Mouse (Mus musculus) forebrain, postnatal 0 days (tissue): Measurements from ENCODE around the gene Zic2. TPM values are rescaled to one million over a fixed set of nuclear protein-coding genes. Genes with fewer than 3 reads are reported as not detected.

ENCODE experiments used
- ATAC-seq: fragments of 200-750 bp; cut with Nextera tagmentation; 2 replicates; pipeline ENCODE4 v1.8.0; 2017; ENCODE audit warnings: mild to moderate bottlenecking, moderate library complexity
- DNase-seq: peaks from one replicate; pipeline ENCODE4 v3.0.0-alpha.2; 2015
- H3K27ac ChIP-seq: fragments of 300-500 bp; sonication (generic); 2 replicates; pipeline ENCODE4 v1.5.1; 2014; ENCODE audit warnings: low read depth, mild to moderate bottlenecking, antibody characterized with exemption, low read length, moderate library complexity, mixed read lengths
- H3K27me3 ChIP-seq: fragments of 300-500 bp; sonication (generic); 2 replicates; pipeline ENCODE4 v1.6.1; 2014; ENCODE audit warnings: mild to moderate bottlenecking, low read length, mixed read lengths; ENCODE audit not compliant: insufficient read depth
- H3K36me3 ChIP-seq: fragments of 300-500 bp; sonication (generic); 2 replicates; pipeline ENCODE4 v1.6.1; 2014; ENCODE audit warnings: mild to moderate bottlenecking, moderate library complexity; ENCODE audit not compliant: insufficient read depth
- H3K4me1 ChIP-seq: fragments of 300-500 bp; sonication (generic); 2 replicates; pipeline ENCODE4 v1.6.1; 2014; ENCODE audit warnings: antibody characterized with exemption; ENCODE audit not compliant: insufficient read depth
- H3K4me2 ChIP-seq: fragments of 300-500 bp; sonication (generic); 2 replicates; pipeline ENCODE4 v1.6.1; 2014; ENCODE audit warnings: low read depth, mild to moderate bottlenecking, moderate library complexity
- H3K4me3 ChIP-seq: fragments of 300-500 bp; sonication (generic); 2 replicates; pipeline ENCODE4 v1.5.1; 2014; ENCODE audit warnings: low read depth, low read length, mixed read lengths
- H3K9ac ChIP-seq: fragments of 300-500 bp; sonication (generic); 2 replicates; pipeline ENCODE4 v1.6.1; 2014; ENCODE audit warnings: mild to moderate bottlenecking
- H3K9me3 ChIP-seq: fragments of 300-500 bp; sonication (generic); 2 replicates; pipeline ENCODE4 v1.6.1; 2016; ENCODE audit warnings: low read length
- CTCF ChIP-seq: sonication (generic); IDR thresholded peaks from 2 replicates; pipeline ENCODE4 v1.5.1; 2016; ENCODE audit warnings: antibody characterized with exemption, control low read depth, low read depth
- WGBS: fragments of 180-500 bp; shearing (Covaris S2); extraction: QIAGEN DNeasy Blood & Tissue Kit; methylation state at CpG from one replicate; pipeline ENCODE4 v1.1.7; 2014; 5-methylcytosine and 5-hydroxymethylcytosine counted together
- polyA plus RNA-seq: library from polyadenylated mRNA; unstranded; fragments of >200 nt; fragmentation: Nextera tagmentation; extraction: Ambion mirVana; gene quantifications from 2 replicates; pipeline ENCODE4 v1.2.1, GENCODE M21; 2015
- total RNA-seq: library from RNA; depleted of rRNA; stranded (reverse); fragments of >200 nt; gene quantifications from 2 replicates; pipeline ENCODE4 v1.2.3, GENCODE M21; 2014; rRNA removed

Gene Zic2
- total and polyA plus RNA-seq, 2 experiments from 2014 or later, result 16.3 to 105 TPM

DNA sequence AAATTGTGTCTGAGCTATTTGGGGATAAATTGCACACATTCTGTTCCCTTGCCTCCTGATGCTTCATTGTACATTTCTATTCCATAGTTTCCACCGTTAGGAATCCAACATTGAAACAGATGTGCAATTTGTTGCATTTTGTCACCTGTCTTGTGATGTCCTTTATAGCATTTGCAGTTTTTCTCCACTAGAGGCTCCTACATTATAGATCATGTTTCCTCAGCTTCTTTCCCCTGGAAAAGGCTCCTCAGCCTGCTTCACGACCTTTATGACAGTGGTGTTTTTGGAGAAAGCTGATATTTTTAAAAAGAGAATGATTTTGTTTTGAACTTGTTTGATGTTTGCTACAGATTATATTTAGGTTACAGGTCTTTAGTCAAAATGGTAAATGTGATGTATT, 33.8 kb downstream of the Zic2 start:
- no peak overlapping the region for H3K9ac ChIP-seq
- no peaks in the 10 kb centered on the region for H3K27me3 ChIP-seq
- no peak overlapping the region for H3K4me3 ChIP-seq
- 13% methylated on average over 2 of the region's 2 CpGs for WGBS
- no peak overlapping the region for H3K27ac ChIP-seq
- H3K9me3 ChIP-seq, result no peaks in the 10 kb centered on the region
- DNase-seq, result peak; percentile 11
- H3K4me2 ChIP-seq, result no peak overlapping the region
- H3K4me1 ChIP-seq, result no peaks in the 10 kb centered on the region
- peak; percentile 45; the same call in 1 of the 2 replicates for ATAC-seq
- H3K36me3 ChIP-seq, result no peaks in the 10 kb centered on the region
- TF ChIP-seq CTCF, result peak; percentile 64

DNA sequence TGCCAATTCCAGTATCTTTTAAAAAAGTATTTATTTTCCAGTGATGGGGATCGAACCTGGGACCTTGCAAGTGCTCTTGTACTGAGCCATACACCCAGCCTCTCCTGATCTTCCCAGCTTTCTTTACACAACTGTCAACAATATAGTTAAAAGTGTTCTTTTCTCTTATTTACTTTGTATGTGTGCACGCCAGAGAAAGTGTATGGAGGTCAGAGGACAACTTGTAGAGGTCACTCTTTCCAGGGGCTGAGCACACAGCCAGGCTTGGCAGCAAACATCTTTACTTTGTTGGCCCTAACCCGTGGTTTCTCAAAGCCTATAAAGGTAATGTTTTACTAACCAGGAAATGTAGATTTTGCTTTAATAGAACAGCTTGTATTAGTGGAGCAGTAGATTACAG, 36.3 kb downstream of the Zic2 start:
- DNase-seq (no peak), ATAC-seq (no peak)
- H3K27ac ChIP-seq, result no peak overlapping the region
- no peak for TF ChIP-seq CTCF
- no peak overlapping the region for H3K4me2 ChIP-seq
- no peaks in the 10 kb centered on the region for H3K36me3 ChIP-seq
- H3K4me3 ChIP-seq, result no peak overlapping the region
- H3K9ac ChIP-seq, result no peak overlapping the region
- H3K27me3 ChIP-seq, result no peaks in the 10 kb centered on the region
- H3K4me1 ChIP-seq, result no peaks in the 10 kb centered on the region
- no peaks in the 10 kb centered on the region for H3K9me3 ChIP-seq
- 74% methylated on average over 3 of the region's 3 CpGs for WGBS

GRCm38 (mm10) chr14:122513511-122514036, 38.3 kb downstream of the Zic2 start:
- no peak for TF ChIP-seq CTCF
- no peaks in the 10 kb centered on the region for H3K27me3 ChIP-seq
- 73% methylated on average over 1 of the region's 1 CpGs for WGBS
- no peak overlapping the region for H3K27ac ChIP-seq
- no peaks in the 10 kb centered on the region for H3K36me3 ChIP-seq
- no peak overlapping the region for H3K9ac ChIP-seq
- DNase-seq, result no peak
- no peak overlapping the region for H3K4me2 ChIP-seq
- ATAC-seq, result no peak
- no peak overlapping the region for H3K4me3 ChIP-seq
- no peaks in the 10 kb centered on the region for H3K9me3 ChIP-seq
- H3K4me1 ChIP-seq, result no peaks in the 10 kb centered on the region

DNA sequence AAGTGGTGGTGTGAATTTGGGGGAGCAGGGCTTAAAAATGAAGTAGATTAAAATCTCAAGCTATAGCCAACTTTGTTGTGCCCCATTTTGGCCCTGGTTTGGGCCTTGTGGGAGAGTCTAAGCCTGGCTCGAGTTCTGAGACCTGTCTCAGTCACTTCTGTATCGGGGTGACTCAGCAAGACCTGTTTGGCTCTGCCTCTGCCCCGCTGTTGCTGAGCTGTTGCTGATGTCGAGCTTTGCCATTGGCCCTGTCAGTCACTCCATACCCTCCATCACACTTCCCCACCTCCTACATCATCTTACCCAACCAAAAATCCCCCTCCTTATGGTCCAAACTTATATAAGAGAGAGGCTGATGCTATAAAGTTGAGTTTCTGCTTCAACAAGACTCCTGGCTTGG, 53.2 kb downstream of the Zic2 start:
- no peak for TF ChIP-seq CTCF
- Histone ChIP-seq H3K9me3 (0 out of 2 replicates have a peak, but pooled peaks cover 4% of the 10 kb centered on the region), H3K4me1 (no peaks in the 10 kb centered on the region), H3K27me3 (no peaks in the 10 kb centered on the region), H3K4me2 (no peak overlapping the region), H3K27ac (no peak overlapping the region), H3K36me3 (no peaks in the 10 kb centered on the region), H3K4me3 (no peak overlapping the region), H3K9ac (no peak overlapping the region)
- ATAC-seq (no peak), DNase-seq (no peak)
- 88% methylated on average over 4 of the region's 4 CpGs for WGBS

Other genes with a start within 250 kb of the Zic2 start
- 0.33 and 0.38 TPM in 2 replicates for gene Gm5089, start 24.3 kb upstream of the Zic2 start, total RNA-seq
- gene Gm5089, start 24.3 kb upstream of the Zic2 start, polyA plus RNA-seq, result 0.12 TPM in 1 of 2 replicates, not detected in the other
- gene Zic5, start 9.8 kb upstream of the Zic2 start, total RNA-seq, result 13.9 and 22.8 TPM in 2 replicates
- 5.1 and 13.8 TPM in 2 replicates for gene Zic5, start 9.8 kb upstream of the Zic2 start, polyA plus RNA-seq
- 0.15 and 1.0 TPM in 2 replicates for gene Gm10837, start 15.2 kb downstream of the Zic2 start, total RNA-seq
- 0.23 TPM in 1 of 2 replicates, not detected in the other for gene Gm10837, start 15.2 kb downstream of the Zic2 start, polyA plus RNA-seq
- 11.9 and 12.4 TPM in 2 replicates for gene Pcca, start 58.9 kb downstream of the Zic2 start, total RNA-seq
- gene Pcca, start 58.9 kb downstream of the Zic2 start, polyA plus RNA-seq, result 23.8 and 29.4 TPM in 2 replicates